Mouse (Mus musculus) heart, embryonic 12.5 days (tissue): ENCODE measurements at regions not wholly inside any gene's neighbourhood (a gene's known extent, or its start where the extent isn't known, plus 50 kb on each side); places are given as distances from the start of the nearest gene placed in this dataset.

Experiments used
- ATAC-seq: fragments of 200-750 bp; cut with Nextera tagmentation; 2 replicates; pipeline ENCODE4 v1.8.0; 2017; ENCODE audit warnings: moderate TSS enrichment, moderate library complexity; ENCODE audit not compliant: insufficient number of reproducible peaks, low FRiP score
- H3K27ac ChIP-seq: fragments of 300-500 bp; sonication (generic); 2 replicates; pipeline ENCODE4 v1.5.1; 2016; ENCODE audit warnings: mild to moderate bottlenecking, moderate library complexity; ENCODE audit not compliant: poor library complexity, severe bottlenecking
- H3K27me3 ChIP-seq: fragments of 300-500 bp; sonication (generic); replicated peaks from 2 replicates; pipeline ENCODE4 v1.6.1; 2016; ENCODE audit warnings: mild to moderate bottlenecking, moderate library complexity
- H3K36me3 ChIP-seq: fragments of 300-500 bp; sonication (generic); 2 replicates; pipeline ENCODE4 v1.6.1; 2016; ENCODE audit warnings: mild to moderate bottlenecking, moderate library complexity
- H3K4me1 ChIP-seq: fragments of 300-500 bp; sonication (generic); replicated peaks from 2 replicates; pipeline ENCODE4 v1.6.1; 2016; ENCODE audit warnings: mild to moderate bottlenecking
- H3K4me2 ChIP-seq: fragments of 300-500 bp; sonication (generic); 2 replicates; pipeline ENCODE4 v1.6.1; 2016; ENCODE audit warnings: mild to moderate bottlenecking, moderate library complexity
- H3K4me3 ChIP-seq: fragments of 300-500 bp; sonication (generic); 2 replicates; pipeline ENCODE4 v1.5.1; 2016; ENCODE audit warnings: mild to moderate bottlenecking
- H3K9ac ChIP-seq: fragments of 300-500 bp; sonication (generic); 2 replicates; pipeline ENCODE4 v1.6.1; 2016; ENCODE audit warnings: mild to moderate bottlenecking, moderate library complexity
- H3K9me3 ChIP-seq: fragments of 300-500 bp; sonication (generic); replicated peaks from 2 replicates; pipeline ENCODE4 v1.6.1; 2016; ENCODE audit warnings: mild to moderate bottlenecking, moderate library complexity
- WGBS: fragments of 180-500 bp; shearing (Covaris S2); methylation state at CpG from one replicate; pipeline ENCODE4 v1.1.7; 2016; 5-methylcytosine and 5-hydroxymethylcytosine counted together

- Histone ChIP-seq H3K27ac (no peak overlapping the region), H3K9me3 (no peaks in the 10 kb centered on the region), H3K36me3 (no peaks in the 10 kb centered on the region), H3K9ac (no peak overlapping the region), H3K4me1 (no peaks in the 10 kb centered on the region), H3K4me3 (no peak overlapping the region), H3K4me2 (no peak overlapping the region), H3K27me3 (no peaks in the 10 kb centered on the region)
- WGBS: 82% methylated on average over 5 of the region's 5 CpGs
- no peak for ATAC-seq
Measured at GRCm38 (mm10) chr6:143438272-143438591, 271.2 kb downstream of the Etnk1 start.

GRCm38 (mm10) chr6:143439484-143439883 lies 272.5 kb downstream of the Etnk1 start:
- no peaks in the 10 kb centered on the region for H3K36me3 ChIP-seq
- no peak overlapping the region for H3K9ac ChIP-seq
- no peaks in the 10 kb centered on the region for H3K27me3 ChIP-seq
- WGBS: 88% methylated on average over 10 of the region's 10 CpGs
- H3K4me2 ChIP-seq: no peak overlapping the region
- H3K4me3 ChIP-seq: no peak overlapping the region
- H3K4me1 ChIP-seq: no peaks in the 10 kb centered on the region
- H3K27ac ChIP-seq: no peak overlapping the region
- no peaks in the 10 kb centered on the region for H3K9me3 ChIP-seq
- ATAC-seq: no peak

GRCm38 (mm10) chr6:143440237-143440950 lies 273.4 kb downstream of the Etnk1 start:
- H3K27ac ChIP-seq: no peak overlapping the region
- no peaks in the 10 kb centered on the region for H3K27me3 ChIP-seq
- no peaks in the 10 kb centered on the region for H3K9me3 ChIP-seq
- H3K4me1 ChIP-seq: no peaks in the 10 kb centered on the region
- 76% methylated on average over 15 of the region's 15 CpGs for WGBS
- no peak overlapping the region for H3K9ac ChIP-seq
- H3K36me3 ChIP-seq: no peaks in the 10 kb centered on the region
- no peak overlapping the region for H3K4me2 ChIP-seq
- no peak overlapping the region for H3K4me3 ChIP-seq
- no peak for ATAC-seq

GRCm38 (mm10) chr6:143442361-143442760 lies 275.3 kb downstream of the Etnk1 start:
- Histone ChIP-seq H3K4me3 (no peak overlapping the region), H3K4me2 (no peak overlapping the region), H3K4me1 (no peaks in the 10 kb centered on the region), H3K9me3 (no peaks in the 10 kb centered on the region), H3K9ac (no peak overlapping the region), H3K27me3 (no peaks in the 10 kb centered on the region), H3K36me3 (no peaks in the 10 kb centered on the region), H3K27ac (no peak overlapping the region)
- 79% methylated on average over 8 of the region's 8 CpGs for whole genome bisulfite sequencing
- no peak for ATAC-seq

- Histone ChIP-seq H3K9ac (no peak overlapping the region), H3K4me1 (no peaks in the 10 kb centered on the region), H3K4me2 (no peak overlapping the region), H3K4me3 (no peak overlapping the region), H3K36me3 (no peaks in the 10 kb centered on the region), H3K9me3 (no peaks in the 10 kb centered on the region), H3K27ac (no peak overlapping the region), H3K27me3 (no peaks in the 10 kb centered on the region)
- ATAC-seq: no peak
- 86% methylated on average over 6 of the region's 6 CpGs for WGBS
Measured at GRCm38 (mm10) chr6:143443446-143443845, 276.4 kb downstream of the Etnk1 start.

GRCm38 (mm10) chr6:143444782-143445181 lies 277.8 kb downstream of the Etnk1 start:
- H3K27ac ChIP-seq: no peak overlapping the region
- no peak overlapping the region for H3K9ac ChIP-seq
- H3K36me3 ChIP-seq: no peaks in the 10 kb centered on the region
- no peaks in the 10 kb centered on the region for H3K9me3 ChIP-seq
- WGBS: 78% methylated on average over 3 of the region's 3 CpGs
- no peak overlapping the region for H3K4me2 ChIP-seq
- ATAC-seq: no peak
- no peaks in the 10 kb centered on the region for H3K27me3 ChIP-seq
- no peaks in the 10 kb centered on the region for H3K4me1 ChIP-seq
- no peak overlapping the region for H3K4me3 ChIP-seq

GRCm38 (mm10) chr6:143445834-143446552 lies 279.0 kb downstream of the Etnk1 start:
- H3K4me3 ChIP-seq: no peak overlapping the region
- H3K36me3 ChIP-seq: no peaks in the 10 kb centered on the region
- no peak overlapping the region for H3K9ac ChIP-seq
- H3K9me3 ChIP-seq: 0 out of 2 replicates have a peak, but pooled peaks cover 3% of the 10 kb centered on the region
- no peak overlapping the region for H3K4me2 ChIP-seq
- H3K27ac ChIP-seq: no peak overlapping the region
- 66% methylated on average over 13 of the region's 13 CpGs for WGBS
- ATAC-seq: no peak
- no peaks in the 10 kb centered on the region for H3K4me1 ChIP-seq
- no peaks in the 10 kb centered on the region for H3K27me3 ChIP-seq

GRCm38 (mm10) chr6:143447060-143447459 lies 280.0 kb downstream of the Etnk1 start:
- H3K27ac ChIP-seq: no peak overlapping the region
- H3K4me1 ChIP-seq: no peaks in the 10 kb centered on the region
- 84% methylated on average over 5 of the region's 5 CpGs for WGBS
- no peak overlapping the region for H3K9ac ChIP-seq
- H3K4me3 ChIP-seq: no peak overlapping the region
- no peak for ATAC-seq
- H3K4me2 ChIP-seq: no peak overlapping the region
- no peaks in the 10 kb centered on the region for H3K27me3 ChIP-seq
- H3K36me3 ChIP-seq: no peaks in the 10 kb centered on the region
- peaks cover 3% of the 10 kb centered on the region; the same call in 1 of the 2 replicates for H3K9me3 ChIP-seq

- WGBS: 40% methylated on average over 4 of the region's 4 CpGs
- H3K4me3 ChIP-seq: no peak overlapping the region
- H3K9ac ChIP-seq: no peak overlapping the region
- H3K27ac ChIP-seq: no peak overlapping the region
- no peaks in the 10 kb centered on the region for H3K27me3 ChIP-seq
- H3K4me1 ChIP-seq: no peaks in the 10 kb centered on the region
- no peak for ATAC-seq
- no peaks in the 10 kb centered on the region for H3K36me3 ChIP-seq
- H3K9me3 ChIP-seq: peaks cover 14% of the 10 kb centered on the region
- no peak overlapping the region for H3K4me2 ChIP-seq
Measured at GRCm38 (mm10) chr6:143449071-143449470, 282.1 kb downstream of the Etnk1 start.

- H3K4me2 ChIP-seq: no peak overlapping the region
- no peak overlapping the region for H3K4me3 ChIP-seq
- H3K27me3 ChIP-seq: no peaks in the 10 kb centered on the region
- ATAC-seq: no peak
- WGBS: 75% methylated on average over 6 of the region's 6 CpGs
- H3K9ac ChIP-seq: no peak overlapping the region
- H3K36me3 ChIP-seq: no peaks in the 10 kb centered on the region
- H3K4me1 ChIP-seq: no peaks in the 10 kb centered on the region
- H3K9me3 ChIP-seq: peaks cover 14% of the 10 kb centered on the region
- no peak overlapping the region for H3K27ac ChIP-seq
Measured at GRCm38 (mm10) chr6:143451869-143452268, 284.8 kb downstream of the Etnk1 start.

GRCm38 (mm10) chr6:143454695-143455218 lies 287.7 kb downstream of the Etnk1 start:
- Histone ChIP-seq H3K36me3 (no peaks in the 10 kb centered on the region), H3K27me3 (no peaks in the 10 kb centered on the region), H3K9me3 (peaks cover 14% of the 10 kb centered on the region), H3K4me3 (no peak overlapping the region), H3K4me1 (no peaks in the 10 kb centered on the region), H3K4me2 (no peak overlapping the region), H3K9ac (no peak overlapping the region), H3K27ac (no peak overlapping the region)
- WGBS: 90% methylated on average over 9 of the region's 9 CpGs
- no peak for ATAC-seq
